Mouse (Mus musculus): ENCODE data around the gene Arid1b.

Gene Arid1b

GRCm38 (mm10) chr17:5165201-5165825 lies 171.2 kb downstream of the Arid1b start:
- no peak for DNase-seq

DNA sequence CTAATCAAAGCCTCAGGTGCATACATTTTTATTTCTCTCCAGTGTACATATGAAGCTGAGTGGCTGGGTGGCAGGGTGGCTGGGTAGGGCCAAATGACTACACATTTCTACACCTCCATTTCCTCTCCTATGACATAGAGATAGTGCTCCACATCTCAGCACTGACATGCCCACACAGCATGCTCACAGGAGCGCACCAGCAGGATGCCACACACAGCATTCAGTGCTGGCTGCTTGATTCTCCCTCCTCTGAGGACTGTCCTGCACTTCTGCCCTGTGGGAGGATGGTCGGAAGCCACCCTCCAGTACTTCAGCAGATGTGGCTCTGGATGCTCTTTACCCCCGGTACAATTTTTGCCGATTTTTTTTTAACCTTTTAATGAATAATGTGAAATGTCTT lies 172.0 kb downstream of the Arid1b start:
- no peak for DNase-seq

DNA sequence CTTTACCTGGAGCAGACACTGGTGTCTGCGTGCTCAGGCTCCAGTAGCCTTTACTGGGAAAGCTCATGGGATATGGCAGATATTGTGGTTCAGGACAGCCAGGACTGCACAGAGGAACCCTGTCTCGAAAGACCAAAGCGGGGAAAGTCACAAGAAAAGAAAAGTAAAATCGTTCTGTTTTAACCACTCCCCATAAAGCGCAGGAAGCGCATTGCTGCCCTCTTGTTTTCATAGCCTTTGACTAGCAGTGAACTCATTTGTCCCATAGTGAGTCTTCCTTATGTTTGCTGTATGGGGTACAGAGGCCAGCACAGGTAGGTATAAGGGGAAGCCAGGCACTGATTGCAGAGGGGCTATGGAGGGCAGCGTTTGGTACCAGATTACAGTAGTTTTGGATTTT lies 173.9 kb downstream of the Arid1b start:
- DNase-seq = no peak

- DNase-seq = no peak
Observed at GRCm38 (mm10) chr17:5168640-5169039, 174.5 kb downstream of the Arid1b start.

- no peak for DNase-seq
Observed at GRCm38 (mm10) chr17:5170321-5170720, 176.2 kb downstream of the Arid1b start.

GRCm38 (mm10) chr17:5171467-5171866 lies 177.3 kb downstream of the Arid1b start:
- no peak for DNase-seq

DNA sequence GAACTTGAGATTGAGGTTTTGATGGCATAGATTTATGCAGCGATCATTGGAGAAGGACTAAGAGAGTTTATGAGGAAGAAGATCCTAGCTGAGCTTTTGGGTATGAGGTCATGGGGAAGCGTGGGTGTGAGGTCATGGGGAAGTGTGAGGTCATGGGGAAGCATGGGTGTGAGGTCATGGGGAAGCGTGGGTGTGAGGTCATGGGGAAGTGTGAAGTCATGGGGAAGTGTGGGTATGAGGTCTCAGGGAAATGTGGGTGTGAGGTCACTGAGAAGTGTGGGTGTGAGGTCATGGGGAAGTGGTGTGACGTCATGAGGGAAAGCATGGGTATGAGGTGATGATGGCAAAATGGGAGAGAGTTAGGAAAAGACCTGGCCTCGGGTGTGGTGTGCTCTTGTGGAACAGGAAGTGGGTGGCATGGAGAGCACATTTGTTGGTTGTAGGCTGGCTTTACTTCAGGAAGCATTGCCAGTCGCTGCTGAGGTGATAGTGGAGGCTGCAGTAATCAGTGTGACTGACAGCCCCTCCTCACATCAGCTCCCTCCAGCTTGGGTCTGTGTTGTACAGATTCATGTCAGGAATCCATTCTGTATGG lies 180.4 kb downstream of the Arid1b start:
- DNase-seq = no peak

- no peak for DNase-seq
Observed at GRCm38 (mm10) chr17:5175535-5175934, 181.4 kb downstream of the Arid1b start.

DNA sequence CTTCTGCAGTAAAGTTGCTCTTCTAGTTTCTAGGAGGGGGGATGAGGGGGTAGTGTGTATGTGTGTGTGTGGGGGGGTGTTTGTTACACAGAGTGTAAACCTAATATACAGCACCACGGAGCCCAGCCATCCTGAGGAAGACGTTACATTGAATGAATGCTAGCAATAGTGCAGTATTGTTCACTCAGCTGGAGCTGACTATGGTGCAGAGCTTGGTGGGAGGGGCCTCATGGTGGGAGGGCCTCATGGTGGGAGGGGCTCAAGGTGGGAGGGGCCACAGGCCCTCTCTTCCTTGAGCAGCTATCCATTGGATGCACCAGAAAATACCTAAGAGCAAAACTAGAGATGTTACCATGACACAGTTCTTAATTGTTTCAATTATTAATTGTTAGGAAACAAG lies 182.2 kb downstream of the Arid1b start:
- DNase-seq = peak in 1 of 2 experiments; percentile 39

DNA sequence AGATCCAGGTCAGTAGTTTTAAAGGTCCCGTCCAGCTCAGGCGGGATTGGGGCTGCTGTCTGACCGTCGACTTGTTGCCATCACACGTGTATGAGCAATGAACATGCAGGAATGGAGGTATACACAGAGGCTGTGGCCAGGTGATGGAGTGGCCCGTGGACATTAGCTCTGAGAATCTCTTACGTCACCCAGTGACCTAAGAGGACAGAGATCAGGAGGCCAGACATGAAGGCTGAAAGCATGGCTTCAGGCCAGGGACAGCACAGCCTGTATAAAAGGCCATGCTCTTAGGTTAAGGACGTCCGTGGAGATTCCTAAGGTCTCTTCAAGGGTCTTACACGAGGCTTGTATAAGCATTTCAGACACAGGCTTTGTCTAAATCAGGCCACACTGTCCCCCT lies 184.4 kb downstream of the Arid1b start:
- no peak for DNase-seq

DNA sequence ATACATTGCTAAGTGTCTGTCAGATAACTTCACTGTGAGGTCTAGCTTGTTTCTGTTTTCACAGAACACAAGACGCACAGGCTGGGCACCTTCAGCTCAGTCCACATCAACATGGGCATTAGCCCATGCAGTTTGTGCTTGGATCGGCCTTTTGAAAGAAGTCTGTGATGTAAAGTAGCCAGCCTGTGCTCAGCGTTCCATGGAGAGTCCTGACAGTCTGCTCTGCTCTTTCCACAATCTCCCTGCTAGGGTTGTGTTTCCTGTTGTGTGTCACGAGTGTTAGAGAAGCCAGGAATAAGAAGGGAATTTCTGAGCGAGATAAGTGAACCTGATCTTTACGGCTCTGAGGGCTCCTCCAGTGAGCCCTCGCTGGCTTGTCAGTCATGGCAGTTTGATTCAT lies 184.9 kb downstream of the Arid1b start:
- DNase-seq = peak in 1 of 2 experiments; percentile 34

DNA sequence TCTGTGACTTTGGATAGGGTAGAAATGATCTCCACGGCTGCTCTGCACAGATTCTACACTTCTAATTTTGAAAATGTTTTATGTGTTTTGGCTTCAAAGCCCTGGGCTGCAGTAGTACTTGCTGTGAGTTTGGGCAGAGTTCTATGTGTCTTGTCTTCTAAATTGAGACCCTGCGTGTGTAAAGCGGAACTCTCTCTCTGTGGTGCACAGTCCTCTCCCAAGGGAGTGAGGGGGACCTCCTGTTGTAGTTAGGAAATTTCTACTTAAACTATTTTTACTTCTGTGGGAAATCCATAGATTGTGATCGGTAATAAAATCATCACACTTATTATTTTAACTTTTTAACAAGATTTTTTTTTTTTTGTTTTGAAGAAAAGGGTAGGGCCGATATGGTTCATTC lies 185.3 kb downstream of the Arid1b start:
- DNase-seq = no peak

- DNase-seq = no peak
Observed at GRCm38 (mm10) chr17:5179925-5180525, 185.9 kb downstream of the Arid1b start.

DNA sequence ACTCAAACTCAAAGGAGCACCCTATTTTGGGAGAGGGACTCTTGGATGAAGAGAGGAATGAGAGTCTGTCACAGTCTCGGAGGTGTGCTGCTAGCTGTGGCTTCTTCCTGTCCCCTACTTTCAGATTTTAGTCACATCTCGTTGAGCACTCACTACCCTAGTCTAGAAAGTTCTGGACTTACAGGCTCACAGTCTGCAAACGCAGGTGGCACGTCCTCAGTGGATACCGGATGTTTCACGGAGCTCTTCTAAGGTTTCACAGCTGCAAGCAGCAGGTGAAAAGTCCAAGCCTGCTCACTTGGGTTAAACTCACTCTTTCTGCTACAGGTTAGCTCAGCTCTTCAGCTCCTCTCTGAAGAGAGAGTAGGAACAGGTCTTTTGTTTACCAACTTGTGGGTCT lies 186.8 kb downstream of the Arid1b start:
- no peak for DNase-seq

GRCm38 (mm10) chr17:5182493-5182892 lies 188.4 kb downstream of the Arid1b start:
- no peak for DNase-seq

- no peak for DNase-seq
Observed at GRCm38 (mm10) chr17:5185501-5185900, 191.4 kb downstream of the Arid1b start.

- DNase-seq = no peak
Observed at GRCm38 (mm10) chr17:5187546-5187945, 193.4 kb downstream of the Arid1b start.

- no peak for DNase-seq
Observed at GRCm38 (mm10) chr17:5188400-5188799, 194.3 kb downstream of the Arid1b start.

DNA sequence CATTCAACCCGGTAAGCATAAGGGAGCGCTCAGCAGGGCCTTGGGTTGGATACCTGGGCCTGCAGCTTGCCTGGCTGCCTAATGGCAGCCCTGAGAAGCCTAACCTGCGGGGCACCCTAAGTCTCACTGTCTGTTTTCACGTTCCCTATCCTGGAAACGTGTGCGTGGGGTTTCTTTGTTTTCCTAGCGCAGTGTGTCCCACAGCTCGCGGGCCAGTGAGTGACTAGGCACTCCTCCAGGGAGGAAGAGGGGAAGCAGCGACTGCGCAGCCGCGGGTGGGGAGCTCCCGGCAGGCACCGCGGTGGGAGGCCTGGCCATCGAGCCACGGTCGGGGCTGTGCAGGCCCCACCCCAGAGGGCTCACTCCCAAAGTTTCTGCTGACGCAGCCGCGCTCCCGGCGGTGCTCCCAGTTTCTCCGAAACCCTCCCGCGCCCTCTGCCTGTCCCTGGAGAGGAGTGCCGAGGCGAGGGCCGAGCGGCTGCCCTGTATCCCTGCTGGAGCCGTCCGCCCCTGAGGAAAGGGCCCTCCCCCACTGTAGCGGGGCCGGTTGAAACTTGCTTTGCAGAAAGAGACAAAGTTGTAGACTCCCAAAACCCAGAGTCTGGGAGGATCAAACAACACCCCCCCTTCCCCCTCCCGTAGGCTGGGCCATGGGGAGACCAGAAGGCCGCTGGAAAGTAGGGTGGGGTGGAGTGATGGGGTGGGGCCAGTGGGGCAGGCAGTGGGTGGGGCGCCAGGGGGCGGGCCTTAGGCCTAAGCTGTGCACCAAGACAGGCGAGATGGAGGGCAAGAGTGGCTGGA lies 195.6 kb downstream of the Arid1b start:
- DNase-seq = peak; percentile 95 to 97

GRCm38 (mm10) chr17:5190367-5190766 lies 196.2 kb downstream of the Arid1b start:
- peak in 1 of 2 experiments; percentile 46 for DNase-seq

DNA sequence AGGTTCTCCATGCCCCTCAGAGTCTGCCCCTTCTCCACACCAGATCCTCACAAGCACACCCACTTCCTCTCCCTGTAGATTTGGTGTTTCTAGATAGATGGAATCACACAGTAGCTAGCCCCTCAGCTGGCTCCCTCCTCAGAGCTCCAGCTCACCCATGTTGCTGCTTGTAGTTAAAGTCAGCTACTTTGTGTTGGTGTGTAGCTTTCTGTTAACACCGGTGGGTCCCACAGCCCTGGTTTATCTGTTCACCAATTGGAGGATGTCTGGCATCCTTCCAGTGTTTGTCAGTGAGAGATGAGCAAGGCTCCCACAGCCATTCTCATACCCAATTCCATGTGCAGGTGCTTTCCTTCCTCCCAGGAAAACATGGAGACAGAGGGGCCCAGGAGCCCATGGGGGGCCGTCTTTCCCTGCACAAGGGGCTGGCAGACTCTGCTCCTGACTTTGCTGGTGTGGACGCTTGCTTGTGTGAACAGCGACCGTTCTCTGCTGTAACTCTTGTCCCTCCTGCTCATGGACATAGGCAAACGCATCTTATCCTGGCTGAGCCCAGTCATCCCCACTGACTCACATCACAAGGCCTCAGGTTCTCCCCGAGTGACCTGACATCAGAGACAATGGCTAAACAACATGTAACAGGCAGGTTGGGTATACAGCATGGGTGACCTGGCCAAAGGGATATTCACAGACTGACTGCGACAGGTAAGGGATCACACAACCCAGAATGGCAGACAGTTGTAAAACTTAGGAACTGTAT lies 200.2 kb downstream of the Arid1b start:
- no peak for DNase-seq

DNA sequence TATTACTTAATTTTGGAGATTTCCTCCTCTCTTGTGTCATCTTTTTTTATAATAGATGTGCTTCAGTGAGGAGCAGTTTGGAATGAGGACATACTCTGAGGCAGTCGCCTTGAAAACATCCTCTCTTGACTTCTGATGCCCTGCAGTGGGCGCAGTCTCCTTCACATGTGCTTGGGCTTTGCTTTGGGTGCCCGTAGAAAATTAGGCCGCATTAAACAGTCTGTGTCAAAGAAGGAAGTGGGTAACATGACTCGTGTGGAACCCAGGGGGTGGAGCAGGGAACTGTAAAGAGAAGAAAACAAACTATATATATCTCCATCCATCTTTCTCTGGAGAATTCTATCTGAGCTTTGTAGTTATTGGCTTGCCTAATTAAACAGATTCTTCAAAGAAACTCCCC lies 201.3 kb downstream of the Arid1b start:
- DNase-seq = no peak

DNA sequence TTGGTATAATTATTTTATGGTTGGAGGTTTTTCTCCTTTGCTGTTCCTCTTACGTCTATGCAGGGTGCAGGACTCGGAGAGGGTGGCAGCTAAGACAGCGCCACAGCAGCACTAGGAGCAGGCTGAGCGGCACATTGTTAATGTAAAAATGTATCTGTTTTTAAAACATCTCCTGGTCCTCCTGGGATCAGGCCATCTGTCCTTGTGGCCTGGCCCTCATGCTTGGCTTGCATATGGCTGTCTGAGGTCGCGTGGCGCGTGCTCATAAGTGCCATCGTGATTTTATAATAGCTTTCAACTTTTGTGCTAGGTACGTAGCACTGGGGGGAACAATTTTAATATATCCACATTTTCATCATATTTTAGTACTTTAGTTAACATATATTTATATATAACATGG lies 201.9 kb downstream of the Arid1b start:
- no peak for DNase-seq
